Mouse (Mus musculus): ENCODE measurements at regions not wholly inside any gene's neighbourhood (a gene's known extent, or its start where the extent isn't known, plus 50 kb on each side); places are given as distances from the start of the nearest gene placed in this dataset.

- TF ChIP-seq CTCF (IDR thresholded peaks at IDR 0.05; ENCODE audit: control insufficient read depth, insufficient read depth, insufficient read length) (no peak), USF1 (IDR thresholded peaks at IDR 0.05; ENCODE audit: low read depth) (no peak)
Observed at GRCm38 (mm10) chr12:70750651-70751578, 74.4 kb upstream of the Frmd6 start.

Data from C2C12 (cell line).